Mouse (Mus musculus) layer of hippocampus, postnatal 36 days (tissue): ENCODE data around the gene Pds5b. TPM values are rescaled to one million over a fixed set of nuclear protein-coding genes. Genes with fewer than 3 reads are reported as not detected.
"Not testable (repeated sequence)": the region's sequence is repeated elsewhere in the genome, so short reads cannot be mapped to it uniquely, and the experiment has no call there.

Source experiments
- DNase-seq, 2 experiments: peaks; one replicate each; pipeline ENCODE4 v3.0.0; 2022
- total RNA-seq, 2 experiments: library from RNA; stranded (reverse); gene quantifications; 2 replicates each; pipeline ENCODE4 v1.2.3; 2021

Pds5b gene
- total RNA-seq, 2 experiments from 2014 or later = 81.7 to 83.7 TPM

GRCm38 (mm10) chr5:150706651-150707050 lies 33.1 kb downstream of the Pds5b start:
- DNase-seq = not testable (repeated sequence)

- DNase-seq = not testable (repeated sequence)
Observed at GRCm38 (mm10) chr5:150707181-150707580, 33.6 kb downstream of the Pds5b start.

- no peak for DNase-seq
Observed at GRCm38 (mm10) chr5:150711503-150711902, 38.0 kb downstream of the Pds5b start.

- DNase-seq = no peak
Observed at GRCm38 (mm10) chr5:150713431-150713830, 39.9 kb downstream of the Pds5b start.

GRCm38 (mm10) chr5:150717775-150718174 lies 44.2 kb downstream of the Pds5b start:
- DNase-seq = no peak

GRCm38 (mm10) chr5:150724641-150725040 lies 51.1 kb downstream of the Pds5b start:
- no peak for DNase-seq

GRCm38 (mm10) chr5:150737028-150737427 lies 63.5 kb downstream of the Pds5b start:
- DNase-seq = not testable (repeated sequence)

- no peak for DNase-seq
Observed at GRCm38 (mm10) chr5:150739311-150739710, 65.8 kb downstream of the Pds5b start.

GRCm38 (mm10) chr5:150740597-150740996 lies 67.1 kb downstream of the Pds5b start:
- no peak for DNase-seq

GRCm38 (mm10) chr5:150756623-150757022 lies 83.1 kb downstream of the Pds5b start:
- DNase-seq = peak in 1 of 2 experiments; percentile 12

- DNase-seq = no peak
Observed at GRCm38 (mm10) chr5:150772403-150772802, 98.9 kb downstream of the Pds5b start.

GRCm38 (mm10) chr5:150773083-150773482 lies 99.5 kb downstream of the Pds5b start:
- no peak for DNase-seq

GRCm38 (mm10) chr5:150788261-150788660 lies 114.7 kb downstream of the Pds5b start:
- DNase-seq = no peak

GRCm38 (mm10) chr5:150789039-150789438 lies 115.5 kb downstream of the Pds5b start:
- DNase-seq = no peak

- no peak for DNase-seq
Observed at GRCm38 (mm10) chr5:150794181-150794580, 120.6 kb downstream of the Pds5b start.

GRCm38 (mm10) chr5:150800056-150800455 lies 126.5 kb downstream of the Pds5b start:
- no peak for DNase-seq

GRCm38 (mm10) chr5:150814111-150814990 lies 140.8 kb downstream of the Pds5b start:
- DNase-seq = no peak

GRCm38 (mm10) chr5:150815400-150815799 lies 141.9 kb downstream of the Pds5b start:
- no peak for DNase-seq

GRCm38 (mm10) chr5:150816775-150817174 lies 143.2 kb downstream of the Pds5b start:
- DNase-seq = no peak

GRCm38 (mm10) chr5:150818041-150818440 lies 144.5 kb downstream of the Pds5b start:
- no peak for DNase-seq

GRCm38 (mm10) chr5:150818886-150819285 lies 145.3 kb downstream of the Pds5b start:
- no peak for DNase-seq

GRCm38 (mm10) chr5:150819520-150819919 lies 146.0 kb downstream of the Pds5b start:
- DNase-seq = no peak

GRCm38 (mm10) chr5:150821152-150821551 lies 147.6 kb downstream of the Pds5b start:
- DNase-seq = no peak

- no peak for DNase-seq
Observed at GRCm38 (mm10) chr5:150822781-150823180, 149.2 kb downstream of the Pds5b start.
